Mouse (Mus musculus) limb, embryonic 15.5 days (tissue): Measurements from ENCODE around the gene Ddah1. TPM values are rescaled to one million over a fixed set of nuclear protein-coding genes. Genes with fewer than 3 reads are reported as not detected.
A peak's percentile ranks its signal among the peaks of the same experiment; 100 is the strongest.

Experiments
- ATAC-seq: fragments of 200-750 bp; cut with Nextera tagmentation; 2 replicates; pipeline ENCODE4 v1.8.0; 2017; ENCODE audit warnings: low read depth, moderate TSS enrichment; ENCODE audit not compliant: insufficient number of reproducible peaks, low FRiP score, low TSS enrichment
- H3K27ac ChIP-seq: fragments of 300-500 bp; sonication (generic); 2 replicates; pipeline ENCODE4 v1.5.1; 2015; ENCODE audit warnings: moderate library complexity, mild to moderate bottlenecking, inconsistent platforms
- H3K27me3 ChIP-seq: fragments of 300-500 bp; sonication (generic); 2 replicates; pipeline ENCODE4 v1.6.1; 2015; ENCODE audit warnings: inconsistent platforms
- H3K36me3 ChIP-seq: fragments of 300-500 bp; sonication (generic); 2 replicates; pipeline ENCODE4 v1.6.1; 2015; ENCODE audit warnings: inconsistent platforms
- H3K4me1 ChIP-seq: fragments of 300-500 bp; sonication (generic); 2 replicates; pipeline ENCODE4 v1.6.1; 2015; ENCODE audit warnings: inconsistent platforms
- H3K4me2 ChIP-seq: fragments of 300-500 bp; sonication (generic); 2 replicates; pipeline ENCODE4 v1.6.1; 2015; ENCODE audit warnings: mild to moderate bottlenecking, inconsistent platforms
- H3K4me3 ChIP-seq: fragments of 300-500 bp; sonication (generic); 2 replicates; pipeline ENCODE4 v1.5.1; 2015; ENCODE audit warnings: mild to moderate bottlenecking, inconsistent platforms
- H3K9ac ChIP-seq: fragments of 300-500 bp; sonication (generic); 2 replicates; pipeline ENCODE4 v1.6.1; 2015; ENCODE audit warnings: inconsistent platforms
- H3K9me3 ChIP-seq: fragments of 300-500 bp; sonication (generic); 2 replicates; pipeline ENCODE4 v1.6.1; 2016; ENCODE audit warnings: inconsistent platforms
- WGBS: fragments of 180-500 bp; shearing (Covaris S2); methylation state at CpG from one replicate; pipeline ENCODE4 v1.1.7; 2015; 5-methylcytosine and 5-hydroxymethylcytosine counted together
- polyA plus RNA-seq: library from polyadenylated mRNA; unstranded; fragments of >200 nt; fragmentation: Nextera tagmentation; extraction: Ambion mirVana; gene quantifications from 2 replicates; pipeline ENCODE4 v1.2.1, GENCODE M21; 2015

The Ddah1 gene
- polyA plus RNA-seq, 1 experiment from 2014 or later: 48.5 TPM

- 64% methylated on average over 3 of the region's 3 CpGs for WGBS
- peaks cover 9% of the 10 kb centered on the region; the same call in 1 of the 2 replicates for H3K4me1 ChIP-seq
- no peaks in the 10 kb centered on the region for H3K9me3 ChIP-seq
- no peak for ATAC-seq
- H3K36me3 ChIP-seq: no peaks in the 10 kb centered on the region
- no peak overlapping the region for H3K27ac ChIP-seq
- no peak overlapping the region for H3K4me2 ChIP-seq
- H3K27me3 ChIP-seq: no peaks in the 10 kb centered on the region
- H3K9ac ChIP-seq: no peak overlapping the region
- no peak overlapping the region for H3K4me3 ChIP-seq
These were observed 31.8 kb downstream of the Ddah1 start for GRCm38 (mm10) chr3:145790233-145790632.

GRCm38 (mm10) chr3:145790709-145791108, 32.2 kb downstream of the Ddah1 start:
- Histone ChIP-seq H3K4me1 (peaks cover 9% of the 10 kb centered on the region; the same call in 1 of the 2 replicates), H3K9me3 (no peaks in the 10 kb centered on the region), H3K4me3 (no peak overlapping the region), H3K27me3 (no peaks in the 10 kb centered on the region), H3K4me2 (no peak overlapping the region), H3K9ac (no peak overlapping the region), H3K36me3 (no peaks in the 10 kb centered on the region), H3K27ac (no peak overlapping the region)
- no peak for ATAC-seq
- WGBS: 52% methylated on average over 4 of the region's 4 CpGs

GRCm38 (mm10) chr3:145794355-145794754, 35.9 kb downstream of the Ddah1 start:
- Histone ChIP-seq H3K9me3 (no peaks in the 10 kb centered on the region), H3K4me3 (no peak overlapping the region), H3K9ac (no peak overlapping the region), H3K4me1 (peaks cover 23% of the 10 kb centered on the region), H3K36me3 (no peaks in the 10 kb centered on the region), H3K4me2 (no peak overlapping the region), H3K27me3 (no peaks in the 10 kb centered on the region; the same call in 1 of the 2 replicates), H3K27ac (no peak overlapping the region)
- no peak for ATAC-seq
- WGBS: 56% methylated on average over 10 of the region's 10 CpGs

- Histone ChIP-seq H3K27ac (no peak overlapping the region; the same call in 1 of the 2 replicates), H3K36me3 (no peaks in the 10 kb centered on the region), H3K4me1 (peaks cover 14% of the 10 kb centered on the region), H3K27me3 (no peaks in the 10 kb centered on the region; the same call in 1 of the 2 replicates), H3K9ac (no peak overlapping the region), H3K9me3 (no peaks in the 10 kb centered on the region), H3K4me2 (no peak overlapping the region), H3K4me3 (no peak overlapping the region)
- WGBS: 47% methylated on average over 7 of the region's 7 CpGs
- ATAC-seq: no peak
These were observed 37.4 kb downstream of the Ddah1 start for GRCm38 (mm10) chr3:145795896-145796295.

GRCm38 (mm10) chr3:145798042-145798441, 39.6 kb downstream of the Ddah1 start:
- ATAC-seq: no peak
- Histone ChIP-seq H3K27me3 (no peaks in the 10 kb centered on the region; the same call in 1 of the 2 replicates), H3K4me2 (no peak overlapping the region), H3K36me3 (no peaks in the 10 kb centered on the region), H3K9ac (no peak overlapping the region), H3K4me3 (no peak overlapping the region), H3K27ac (no peak overlapping the region), H3K4me1 (peaks cover 20% of the 10 kb centered on the region), H3K9me3 (no peaks in the 10 kb centered on the region)
- 77% methylated on average over 10 of the region's 10 CpGs for WGBS

GRCm38 (mm10) chr3:145798751-145799188, 40.3 kb downstream of the Ddah1 start:
- Histone ChIP-seq H3K9me3 (no peaks in the 10 kb centered on the region), H3K36me3 (no peaks in the 10 kb centered on the region), H3K4me3 (no peak overlapping the region), H3K27me3 (no peaks in the 10 kb centered on the region; the same call in 1 of the 2 replicates), H3K27ac (no peak overlapping the region; the same call in 1 of the 2 replicates), H3K4me2 (no peak overlapping the region), H3K4me1 (peaks cover 20% of the 10 kb centered on the region), H3K9ac (no peak overlapping the region)
- WGBS: 25% methylated on average over 6 of the region's 6 CpGs
- no peak for ATAC-seq

- Histone ChIP-seq H3K27me3 (no peaks in the 10 kb centered on the region; the same call in 1 of the 2 replicates), H3K36me3 (no peaks in the 10 kb centered on the region), H3K9me3 (no peaks in the 10 kb centered on the region), H3K4me3 (no peak overlapping the region), H3K27ac (no peak overlapping the region), H3K9ac (no peak overlapping the region), H3K4me2 (no peak overlapping the region), H3K4me1 (peaks cover 20% of the 10 kb centered on the region)
- WGBS: 52% methylated on average over 3 of the region's 3 CpGs
- no peak for ATAC-seq
These were observed 40.9 kb downstream of the Ddah1 start for GRCm38 (mm10) chr3:145799365-145799764.

GRCm38 (mm10) chr3:145802106-145802505, 43.6 kb downstream of the Ddah1 start:
- no peak for ATAC-seq
- H3K4me2 ChIP-seq: no peak overlapping the region
- H3K4me1 ChIP-seq: peaks cover 35% of the 10 kb centered on the region
- peak overlapping the region; percentile 33; the same call in 1 of the 2 replicates for H3K27ac ChIP-seq
- no peaks in the 10 kb centered on the region for H3K9me3 ChIP-seq
- WGBS: 35% methylated on average over 6 of the region's 6 CpGs
- no peaks in the 10 kb centered on the region for H3K36me3 ChIP-seq
- H3K9ac ChIP-seq: no peak overlapping the region
- no peak overlapping the region for H3K4me3 ChIP-seq
- H3K27me3 ChIP-seq: no peaks in the 10 kb centered on the region; the same call in 1 of the 2 replicates

- Histone ChIP-seq H3K27me3 (no peaks in the 10 kb centered on the region), H3K27ac (no peak overlapping the region), H3K9ac (no peak overlapping the region), H3K4me3 (no peak overlapping the region), H3K4me1 (peaks cover 20% of the 10 kb centered on the region), H3K9me3 (no peaks in the 10 kb centered on the region), H3K36me3 (no peaks in the 10 kb centered on the region), H3K4me2 (no peak overlapping the region)
- ATAC-seq: no peak
- 31% methylated on average over 4 of the region's 4 CpGs for WGBS
These were observed 47.4 kb downstream of the Ddah1 start for GRCm38 (mm10) chr3:145805848-145806247.

- Histone ChIP-seq H3K4me1 (peaks cover 20% of the 10 kb centered on the region), H3K27me3 (no peaks in the 10 kb centered on the region), H3K4me3 (no peak overlapping the region), H3K9ac (no peak overlapping the region), H3K4me2 (no peak overlapping the region), H3K36me3 (no peaks in the 10 kb centered on the region), H3K27ac (peak overlapping the region; percentile 57), H3K9me3 (no peaks in the 10 kb centered on the region)
- no peak for ATAC-seq
- 32% methylated on average over 5 of the region's 5 CpGs for WGBS
These were observed 48.0 kb downstream of the Ddah1 start for GRCm38 (mm10) chr3:145806502-145806901.

GRCm38 (mm10) chr3:145816807-145817206, 58.3 kb downstream of the Ddah1 start:
- Histone ChIP-seq H3K27ac (no peak overlapping the region), H3K36me3 (no peaks in the 10 kb centered on the region), H3K4me2 (no peak overlapping the region), H3K4me1 (no peaks in the 10 kb centered on the region), H3K9ac (no peak overlapping the region), H3K27me3 (no peaks in the 10 kb centered on the region), H3K9me3 (no peaks in the 10 kb centered on the region), H3K4me3 (no peak overlapping the region)
- WGBS: 94% methylated on average over 1 of the region's 1 CpGs
- ATAC-seq: no peak

GRCm38 (mm10) chr3:145817276-145817675, 58.8 kb downstream of the Ddah1 start:
- ATAC-seq: no peak
- no peak overlapping the region for H3K4me2 ChIP-seq
- H3K9me3 ChIP-seq: no peaks in the 10 kb centered on the region
- 69% methylated on average over 6 of the region's 6 CpGs for WGBS
- H3K4me1 ChIP-seq: no peaks in the 10 kb centered on the region
- no peaks in the 10 kb centered on the region for H3K27me3 ChIP-seq
- H3K36me3 ChIP-seq: no peaks in the 10 kb centered on the region
- no peak overlapping the region for H3K9ac ChIP-seq
- H3K4me3 ChIP-seq: no peak overlapping the region
- H3K27ac ChIP-seq: no peak overlapping the region

- Histone ChIP-seq H3K36me3 (no peaks in the 10 kb centered on the region), H3K9ac (no peak overlapping the region), H3K4me1 (0 out of 2 replicates have a peak, but pooled peaks cover 3% of the 10 kb centered on the region), H3K9me3 (no peaks in the 10 kb centered on the region), H3K4me3 (no peak overlapping the region), H3K4me2 (no peak overlapping the region), H3K27me3 (no peaks in the 10 kb centered on the region), H3K27ac (no peak overlapping the region)
- ATAC-seq: no peak
- 58% methylated on average over 2 of the region's 2 CpGs for WGBS
These were observed 62.0 kb downstream of the Ddah1 start for GRCm38 (mm10) chr3:145820439-145820838.
